Mouse (Mus musculus): ENCODE data around the gene Odf2. TPM values are rescaled to one million over a fixed set of nuclear protein-coding genes. Genes with fewer than 3 reads are reported as not detected.

Gene Odf2
- total RNA-seq (2023), result 10 to 100 TPM; 77.4 to 98.6 TPM

GRCm38 (mm10) chr2:29889066-29889944 lies at the start of gene Odf2:
Gene Odf2 (plus strand): TSS chr2:29889221.

GRCm38 (mm10) chr2:29868949-29869645 lies 19.9 kb upstream of the Odf2 start, which contains the start of gene Cercam:
Gene Cercam (plus strand): TSS chr2:29869164.

GRCm38 (mm10) chr2:29934906-29935599 lies 46.0 kb downstream of the Odf2 start, which contains the start of gene Gle1:
Gene Gle1 (plus strand): TSS chr2:29935426.

GRCm38 (mm10) chr2:29965250-29965843 lies 76.3 kb downstream of the Odf2 start, which contains the start of gene Sptan1:
Gene Sptan1 (plus strand): TSS chr2:29965560.

Other genes with a start within 250 kb of the Odf2 start
- not detected for gene Gm13420, start 137.5 kb upstream of the Odf2 start, total RNA-seq (2023)
- gene Gm13547, start 129.9 kb upstream of the Odf2 start, total RNA-seq (2023), result not detected
- gene Coq4, start 101.7 kb upstream of the Odf2 start, total RNA-seq (2023), result 1 to 10 TPM; 7.7 to 8.0 TPM
- 10 to 100 TPM; 65.1 to 65.2 TPM for gene Trub2, start 100.7 kb upstream of the Odf2 start, total RNA-seq (2023)
- gene Slc27a4, start 86.6 kb upstream of the Odf2 start, total RNA-seq (2023), result 10 to 100 TPM; 17.1 to 19.7 TPM
- 10 to 100 TPM; 47.7 to 49.7 TPM for gene Urm1, start 69.1 kb upstream of the Odf2 start, total RNA-seq (2023)
- 1 to 10 TPM; 4.4 to 7.3 TPM for gene Cercam, start 20.1 kb upstream of the Odf2 start, total RNA-seq (2023)
- gene Gle1, start 46.2 kb downstream of the Odf2 start, total RNA-seq (2023), result 100 to 1,000 TPM in 1 of 2 experiments, 10 to 100 TPM in 1; 83.8 to 105 TPM
- gene Sptan1, start 76.3 kb downstream of the Odf2 start, total RNA-seq (2023), result 100 to 1,000 TPM; 286 to 298 TPM
- gene Wdr34, start 159.7 kb downstream of the Odf2 start, total RNA-seq (2023), result 1 to 10 TPM; 1.0 to 2.2 TPM
- gene Set, start 168.2 kb downstream of the Odf2 start, total RNA-seq (2023), result 100 to 1,000 TPM; 252 to 272 TPM
- 1 to 10 TPM; 1.2 to 5.1 TPM for gene Pkn3, start 188.5 kb downstream of the Odf2 start, total RNA-seq (2023)
- gene Zdhhc12, start 204.4 kb downstream of the Odf2 start, total RNA-seq (2023), result 10 to 100 TPM; 16.4 to 17.2 TPM
- gene Zer1, start 235.4 kb downstream of the Odf2 start, total RNA-seq (2023), result 10 to 100 TPM; 75.0 to 80.9 TPM
- 10 to 100 TPM; 43.0 to 54.7 TPM for gene Tbc1d13, start 244.5 kb downstream of the Odf2 start, total RNA-seq (2023)

Measured in T-cell, adult 66 days (primary cell).